Mouse (Mus musculus) ovary, adult 18-20 months (tissue): ENCODE measurements around the gene Pou4f2.

ENCODE experiments used
- DNase-seq: peaks from one replicate; pipeline ENCODE4 v3.0.0; 2022; ENCODE audit warnings: low spot score, mixed read lengths

Pou4f2 gene

GRCm38 (mm10) chr8:78419272-78419671 lies 17.2 kb downstream of the Pou4f2 start:
- DNase-seq: no peak

GRCm38 (mm10) chr8:78390756-78391155 lies 45.7 kb downstream of the Pou4f2 start:
- DNase-seq: no peak
